Mouse (Mus musculus) induced T-regulatory cell, adult 2 months (primary cell): ENCODE measurements around the gene Dnah10.
A peak's percentile ranks its signal among the peaks of the same experiment; 100 is the strongest.

Source experiments
- DNase-seq: peaks from one replicate; pipeline ENCODE4 v3.0.0-alpha.2; 2012; ENCODE audit warnings: low read depth

Dnah10 gene

DNA sequence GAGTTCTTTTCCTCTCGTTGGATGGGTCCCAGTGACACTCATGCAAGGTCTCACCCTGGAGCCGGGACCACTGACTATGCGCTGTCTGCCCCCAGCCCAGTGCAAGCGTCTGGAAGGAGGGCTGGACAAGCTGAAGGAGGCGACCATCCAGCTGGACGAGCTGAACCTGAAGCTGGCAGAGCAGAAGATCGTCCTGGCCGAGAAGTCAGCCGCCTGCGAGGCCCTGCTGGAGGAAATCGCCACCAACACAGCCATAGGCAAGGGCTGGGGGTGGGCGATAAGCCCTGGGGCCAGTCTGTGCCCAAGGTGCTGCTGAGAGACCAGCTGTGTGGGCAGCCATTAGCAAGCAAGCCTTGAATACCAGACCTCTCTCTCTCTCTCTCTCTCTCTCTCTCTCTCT, 87.6 kb downstream of the Dnah10 start:
- no peak for DNase-seq

DNA sequence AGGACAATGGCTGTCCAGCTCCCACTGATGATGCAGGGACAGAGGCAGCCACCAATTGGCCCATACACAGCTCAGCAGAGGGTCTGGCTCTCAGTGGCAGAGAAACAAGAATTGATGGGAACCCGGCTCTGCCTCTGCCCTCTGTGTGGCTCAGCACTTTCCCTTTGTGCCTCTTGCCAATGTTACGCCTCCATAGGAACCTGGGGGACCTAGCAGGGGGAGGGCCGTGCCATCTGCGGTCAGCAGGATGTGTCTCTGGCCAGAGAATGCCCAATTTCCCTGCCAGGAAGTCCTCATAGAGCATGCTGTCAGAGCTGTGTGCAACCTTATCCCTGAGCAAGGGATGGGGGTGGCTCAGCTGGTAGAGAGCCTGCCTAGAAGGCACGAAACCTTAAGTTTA, 89.9 kb downstream of the Dnah10 start:
- DNase-seq = no peak

DNA sequence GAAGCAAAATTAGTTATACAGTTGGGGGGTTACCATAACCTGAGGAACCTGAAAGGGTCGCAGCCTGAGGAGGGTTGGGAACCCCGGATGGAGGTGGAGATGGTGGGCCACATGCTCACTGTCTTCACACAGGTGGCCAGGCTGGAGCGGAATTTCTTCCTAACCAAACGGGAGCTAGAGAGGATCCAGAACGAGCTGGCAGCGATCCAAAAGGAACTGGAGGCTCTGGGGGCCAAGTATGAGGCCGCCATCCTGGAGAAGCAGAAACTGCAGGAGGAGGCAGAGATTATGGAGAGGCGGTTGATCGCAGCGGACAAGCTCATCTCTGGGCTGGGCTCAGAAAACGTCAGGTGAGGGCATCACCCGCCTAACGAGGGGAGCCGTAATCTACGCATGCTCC, 92.2 kb downstream of the Dnah10 start:
- no peak for DNase-seq

DNA sequence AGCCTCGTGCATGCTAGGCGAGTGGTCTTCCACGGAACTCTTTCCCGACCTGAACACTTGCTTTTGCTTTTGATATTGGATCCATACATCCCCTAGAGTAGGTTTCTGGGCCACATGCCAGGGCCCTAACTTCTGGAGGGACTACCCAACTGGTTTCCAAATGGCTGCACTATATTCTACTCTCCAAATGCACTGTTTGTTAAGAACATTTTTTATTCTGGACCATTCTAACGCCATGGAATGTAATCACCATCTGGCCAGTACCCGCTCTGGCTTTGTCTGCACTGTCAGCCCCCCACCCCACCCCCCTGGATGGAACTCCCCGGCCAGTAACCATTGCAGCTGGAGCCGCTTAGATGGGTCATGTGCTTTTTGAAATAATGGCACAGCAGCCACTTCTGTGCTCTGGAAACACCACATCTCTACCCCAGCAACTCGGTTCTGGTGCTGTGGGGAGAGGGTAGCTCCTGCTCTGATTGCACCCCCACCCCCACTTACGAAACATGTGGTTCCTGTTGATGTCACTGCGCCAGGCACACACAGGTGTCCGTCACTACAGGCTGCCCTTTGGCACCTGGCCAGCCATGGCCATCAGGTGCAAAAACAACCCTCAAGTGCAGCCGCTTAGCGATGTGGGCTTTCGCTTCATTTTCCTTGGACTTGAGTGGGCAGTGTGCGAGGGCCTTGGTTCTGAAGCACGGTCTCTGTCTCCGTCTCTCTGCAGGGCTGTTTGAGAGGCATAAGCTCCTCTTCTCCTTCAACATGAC, 97.4 kb downstream of the Dnah10 start:
- DNase-seq = no peak

DNA sequence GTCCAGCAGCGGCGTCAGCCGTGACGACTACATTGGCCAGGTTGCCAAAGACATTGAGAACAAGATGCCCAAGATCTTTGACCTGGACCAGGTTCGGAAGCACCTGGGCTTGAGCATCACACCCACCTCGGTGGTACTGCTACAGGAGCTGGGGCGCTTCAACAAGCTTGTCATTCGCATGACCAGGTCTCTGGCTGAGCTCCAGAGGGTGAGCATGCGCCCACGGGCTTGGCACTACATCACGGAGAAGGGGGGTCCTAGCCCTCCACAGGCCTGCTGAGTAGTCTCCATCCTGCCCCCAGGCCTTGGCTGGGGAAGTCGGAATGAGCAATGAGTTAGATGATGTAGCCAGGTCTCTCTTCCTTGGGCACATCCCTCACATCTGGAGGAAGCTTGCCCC, 105.4 kb downstream of the Dnah10 start:
- no peak for DNase-seq

DNA sequence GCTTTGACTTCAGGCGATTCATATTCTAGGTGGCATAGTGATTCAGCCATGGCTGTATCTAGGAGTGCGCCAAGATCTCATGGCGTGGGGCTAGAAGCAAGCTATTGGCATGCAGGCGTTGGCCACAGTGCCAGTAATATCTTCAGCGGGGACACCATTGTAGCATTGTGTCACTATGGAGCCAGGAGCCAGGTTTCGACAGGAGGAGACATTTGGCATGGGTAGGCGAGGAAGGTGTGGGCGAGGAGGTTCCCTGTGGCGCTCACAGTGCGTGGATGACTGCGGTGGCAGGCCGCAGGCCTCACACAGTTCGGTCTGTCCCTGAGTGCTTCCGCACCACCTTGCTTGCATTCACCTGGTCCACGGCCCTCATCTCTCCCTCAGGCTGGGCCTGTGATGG, 110.3 kb downstream of the Dnah10 start:
- no peak for DNase-seq

DNA sequence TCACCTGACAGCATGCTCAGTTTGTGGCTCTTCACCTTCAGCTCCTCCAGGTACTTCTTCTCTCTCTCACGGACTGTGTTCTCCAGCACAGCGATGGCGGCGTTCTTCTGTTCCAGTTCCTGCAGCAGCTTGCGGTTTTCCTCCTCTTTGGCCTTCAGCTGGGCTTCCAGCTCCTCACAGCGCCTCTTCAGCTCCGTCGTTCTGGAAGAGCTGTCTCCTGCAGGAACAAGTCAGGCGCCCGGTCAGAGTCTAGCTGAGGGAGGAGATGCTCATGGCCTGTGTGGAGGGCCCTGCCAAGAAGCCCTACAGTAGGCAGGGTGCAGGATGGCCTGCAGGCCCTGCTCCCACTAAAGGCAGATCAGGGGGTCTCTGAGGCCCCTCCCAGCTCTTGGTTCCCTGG, 111.2 kb downstream of the Dnah10 start:
- no peak for DNase-seq

DNA sequence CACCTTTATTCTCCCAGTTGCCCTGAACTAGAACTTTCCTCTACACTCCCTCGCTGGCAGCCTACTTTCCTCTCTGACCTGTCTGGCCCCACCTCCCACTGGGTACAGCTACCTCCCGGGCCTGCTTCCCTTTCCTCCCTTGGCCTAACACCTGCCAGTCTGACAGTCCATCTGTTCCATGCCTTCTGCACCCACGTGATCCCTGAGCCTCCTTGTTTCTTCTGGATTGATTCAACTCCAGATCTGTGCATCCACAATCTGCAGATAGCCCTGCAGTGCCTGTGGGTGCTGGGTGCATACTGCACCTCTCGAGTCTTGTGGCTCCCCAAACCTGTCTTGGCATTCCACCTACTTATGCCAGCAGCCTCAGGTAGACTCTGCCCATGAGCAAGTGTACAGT, 111.7 kb downstream of the Dnah10 start:
- no peak for DNase-seq

DNA sequence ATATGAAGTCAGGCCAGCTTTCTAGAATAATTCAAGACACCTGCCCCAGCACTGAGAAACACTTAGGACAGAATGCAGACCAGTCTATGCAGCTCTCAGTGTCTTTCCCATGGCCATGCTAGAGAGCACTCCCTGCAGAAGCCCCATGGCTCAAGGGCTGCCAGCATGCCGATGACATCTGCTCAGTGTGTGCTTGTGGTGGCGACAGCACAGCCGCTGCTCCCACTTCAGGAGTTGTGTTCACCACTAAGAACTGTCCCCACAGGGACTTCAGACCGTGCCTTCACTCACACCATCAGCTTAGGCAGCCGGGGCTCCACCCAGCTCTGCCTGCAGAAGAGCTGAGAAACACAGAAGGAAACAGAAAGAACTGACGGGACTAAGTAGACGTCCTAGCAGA, 115.3 kb downstream of the Dnah10 start:
- DNase-seq = no peak

DNA sequence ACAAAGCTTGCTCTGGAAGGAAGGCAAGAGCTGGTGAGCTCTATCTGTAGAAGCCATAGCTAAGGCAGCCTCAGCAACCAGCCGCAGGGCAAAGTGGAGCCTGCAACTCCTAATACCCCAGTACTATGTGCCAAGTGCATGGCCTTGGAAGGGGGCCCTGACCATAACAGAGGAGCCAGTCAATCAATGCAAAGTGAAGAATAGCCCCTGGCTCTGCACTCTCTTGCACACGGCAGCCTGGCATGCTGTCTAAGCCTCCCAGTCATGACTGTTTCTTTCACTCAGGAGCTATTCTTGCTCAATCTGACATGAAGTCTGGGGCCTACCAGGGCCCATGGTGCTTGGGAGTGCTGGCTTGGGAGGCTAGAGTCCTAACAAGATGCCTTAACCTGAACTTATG, 115.8 kb downstream of the Dnah10 start:
- DNase-seq = no peak

DNA sequence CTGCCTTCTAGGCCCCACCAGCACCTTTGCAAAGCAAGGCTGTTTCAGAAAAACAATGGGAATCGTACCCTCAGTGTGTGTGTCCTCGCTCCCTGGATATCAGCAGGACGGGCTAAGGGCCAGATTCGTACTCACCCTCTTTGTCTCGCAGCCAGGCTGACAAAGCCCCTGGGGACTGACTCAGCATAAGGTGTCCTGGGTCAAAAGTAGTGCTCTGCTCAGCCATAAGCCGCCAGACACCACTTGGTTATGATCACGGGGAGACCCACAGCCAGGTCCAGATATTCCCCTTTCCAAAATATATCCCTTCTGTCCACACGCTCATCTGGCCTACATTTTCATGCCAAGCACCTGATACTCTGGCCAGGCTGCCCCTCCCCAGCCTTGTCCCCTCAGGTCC, 118.5 kb downstream of the Dnah10 start:
- no peak for DNase-seq

DNA sequence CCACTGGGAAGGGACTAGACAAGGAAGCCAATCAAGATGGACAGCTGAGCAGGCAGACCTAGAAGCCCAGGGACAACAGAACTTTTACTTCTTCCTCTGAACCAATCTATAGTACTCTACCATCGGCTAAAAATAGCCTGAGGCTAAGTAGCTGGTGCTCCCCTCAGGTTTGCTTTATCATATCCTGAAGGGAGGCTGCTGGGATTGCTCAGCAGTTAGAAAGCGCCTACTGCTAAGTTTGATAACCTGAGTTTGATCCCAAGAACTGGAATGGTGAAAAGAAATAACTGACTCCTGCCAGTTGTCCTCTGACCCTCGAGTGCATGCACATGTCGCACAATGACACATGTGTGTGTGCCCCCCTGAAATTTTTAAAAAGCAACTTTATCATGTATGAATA, 120.0 kb downstream of the Dnah10 start:
- DNase-seq = no peak

DNA sequence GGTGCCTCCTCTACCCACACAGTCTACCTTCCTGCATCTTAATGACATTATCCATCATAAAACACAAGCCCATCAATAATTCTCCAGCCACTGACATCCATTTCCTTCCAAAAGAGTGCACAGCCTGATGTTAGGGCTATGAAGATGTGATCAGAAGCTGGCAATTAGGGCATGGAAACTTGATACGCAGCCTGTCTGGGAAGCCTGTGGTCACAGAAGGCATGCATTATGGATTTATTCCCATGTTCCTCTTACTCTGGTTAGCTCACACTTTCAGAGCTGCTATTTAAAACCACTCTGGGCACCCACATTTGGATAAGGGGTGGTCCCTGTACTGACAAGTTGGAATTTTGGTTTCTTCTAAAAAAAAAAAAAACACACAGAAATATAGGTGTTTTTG, 122.1 kb downstream of the Dnah10 start:
- no peak for DNase-seq

DNA sequence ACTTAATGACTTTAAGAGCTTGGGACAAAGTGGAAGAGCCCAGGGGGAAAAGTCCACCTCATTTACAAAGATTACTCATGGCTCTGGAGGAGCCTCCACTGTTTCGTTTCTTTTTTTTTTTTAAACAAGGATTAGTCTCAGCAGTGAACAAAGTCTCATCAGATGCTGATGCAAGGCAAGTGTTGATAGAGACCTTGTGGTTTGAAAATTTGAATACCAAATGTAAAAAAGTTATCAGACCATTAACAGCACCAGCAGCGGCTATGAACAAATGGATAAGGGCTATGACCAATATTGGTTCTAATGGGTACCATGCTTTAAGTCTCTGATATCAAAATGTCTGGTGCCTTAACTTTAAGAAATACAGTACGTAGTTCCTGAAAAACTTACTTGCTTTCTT, 124.1 kb downstream of the Dnah10 start:
- no peak for DNase-seq

DNA sequence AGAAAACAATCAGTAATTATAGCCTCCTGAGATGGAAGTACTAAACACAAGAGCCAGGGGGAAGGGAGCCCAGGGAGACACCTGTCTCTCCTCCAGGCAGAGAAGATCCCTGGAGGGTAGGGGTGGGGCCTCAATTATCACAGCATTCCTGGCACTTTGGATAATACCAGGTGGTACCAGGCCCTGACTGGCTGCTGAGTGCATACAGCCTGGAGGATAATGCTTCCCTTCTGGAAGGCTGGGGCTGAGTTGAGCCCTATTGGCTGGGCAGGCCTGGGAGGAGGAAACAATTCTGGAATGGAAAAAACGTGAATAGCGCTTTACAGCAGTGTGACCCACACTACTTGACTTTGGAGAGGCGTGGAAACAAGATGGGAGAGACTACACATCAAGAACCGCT, 126.7 kb downstream of the Dnah10 start:
- no peak for DNase-seq

DNA sequence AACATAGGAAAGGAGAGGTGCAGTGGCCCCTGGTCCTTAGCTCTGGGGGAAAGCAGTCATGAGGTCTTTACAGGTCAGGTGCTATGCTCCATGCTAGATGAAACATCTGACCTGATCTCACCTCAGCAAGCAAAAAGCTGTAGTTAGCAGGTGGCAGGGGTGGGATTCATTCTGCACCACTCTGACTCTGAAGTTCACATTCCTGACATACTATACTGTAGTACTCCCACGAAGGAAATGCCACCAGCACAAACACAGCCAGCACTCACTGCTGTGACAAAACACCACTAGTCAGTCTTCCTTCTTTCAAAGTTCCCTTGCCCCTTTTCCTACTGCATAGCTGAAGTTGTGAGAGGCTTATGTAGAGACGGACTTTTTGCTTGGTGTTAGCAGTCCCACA, 127.4 kb downstream of the Dnah10 start:
- DNase-seq = no peak

DNA sequence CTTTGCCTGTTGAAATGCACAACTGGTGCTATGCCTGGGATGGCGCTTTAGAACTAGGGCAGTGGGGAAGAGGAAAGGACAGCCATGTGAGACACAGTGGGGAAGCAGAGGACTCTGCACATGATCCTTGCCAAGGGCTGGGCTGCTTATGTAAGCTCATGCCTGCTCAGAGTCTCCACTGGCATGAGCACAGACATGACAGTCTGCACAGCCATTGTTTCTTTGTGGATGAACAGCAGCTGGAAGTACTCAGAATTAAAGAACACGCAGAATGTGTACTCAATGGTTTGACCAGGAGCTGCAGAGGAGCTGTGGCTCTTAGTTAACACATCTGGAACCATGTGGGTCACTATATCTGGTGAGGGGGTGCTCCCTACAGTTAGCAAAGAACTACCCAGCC, 128.2 kb downstream of the Dnah10 start:
- DNase-seq = no peak

DNA sequence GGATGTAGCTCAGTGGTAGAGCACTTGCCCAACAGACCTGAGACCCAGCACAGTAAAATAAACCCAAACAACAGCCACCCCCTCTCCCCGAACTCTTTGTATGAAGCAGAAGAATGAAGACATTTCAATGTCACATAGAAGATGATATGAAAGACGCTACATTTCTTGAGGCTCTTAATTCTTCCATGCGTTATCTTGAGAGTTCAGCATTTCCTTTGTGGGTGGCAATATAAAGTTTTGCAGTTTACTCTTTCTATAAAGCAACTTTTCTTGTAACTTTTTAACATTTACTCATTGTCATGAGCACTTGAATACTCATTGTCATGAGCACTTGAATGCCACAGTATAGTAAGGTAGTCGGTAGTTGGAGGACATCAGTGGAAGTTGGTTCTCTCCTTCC, 129.3 kb downstream of the Dnah10 start:
- no peak for DNase-seq

DNA sequence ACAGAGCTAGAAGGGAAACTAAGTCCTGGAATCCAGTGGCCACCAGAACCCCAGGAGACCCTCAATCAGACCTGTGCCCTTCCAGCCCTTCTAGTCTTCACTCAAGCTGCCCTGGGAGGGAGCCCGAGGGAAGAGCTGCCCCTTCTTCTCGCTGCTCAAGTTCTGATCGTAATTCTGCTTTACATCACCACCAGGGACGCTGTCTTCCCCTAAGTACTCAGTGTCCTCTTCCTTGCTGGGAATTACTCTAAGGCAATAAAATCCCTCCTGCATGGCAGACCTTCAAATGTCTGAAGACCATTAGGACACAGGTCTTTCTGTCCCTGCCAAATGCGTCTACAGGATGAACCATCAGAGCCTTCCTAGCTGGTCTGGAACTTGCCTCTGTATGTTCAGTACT, 135.1 kb downstream of the Dnah10 start:
- peak; percentile 59 for DNase-seq

DNA sequence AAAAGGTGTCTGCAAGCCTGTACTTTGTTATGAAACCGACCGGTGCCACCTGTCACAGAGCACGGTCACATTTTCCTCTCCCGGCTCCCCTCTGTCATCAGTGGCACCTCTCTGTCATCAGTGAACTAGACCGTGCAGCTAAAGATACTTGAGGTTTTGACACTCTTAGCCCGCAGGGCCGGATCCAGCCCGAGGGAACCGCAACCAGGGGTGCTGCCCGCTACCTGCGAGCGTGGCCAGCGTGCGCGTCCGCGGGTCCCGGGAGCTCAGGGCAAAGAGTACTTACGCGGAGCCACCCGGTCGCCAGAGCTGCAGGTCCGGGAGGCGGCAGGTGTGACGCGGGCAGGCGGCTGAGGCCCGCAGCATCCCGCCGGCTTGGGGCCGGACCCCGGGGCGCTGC, 136.6 kb downstream of the Dnah10 start:
- DNase-seq = peak; percentile 83

DNA sequence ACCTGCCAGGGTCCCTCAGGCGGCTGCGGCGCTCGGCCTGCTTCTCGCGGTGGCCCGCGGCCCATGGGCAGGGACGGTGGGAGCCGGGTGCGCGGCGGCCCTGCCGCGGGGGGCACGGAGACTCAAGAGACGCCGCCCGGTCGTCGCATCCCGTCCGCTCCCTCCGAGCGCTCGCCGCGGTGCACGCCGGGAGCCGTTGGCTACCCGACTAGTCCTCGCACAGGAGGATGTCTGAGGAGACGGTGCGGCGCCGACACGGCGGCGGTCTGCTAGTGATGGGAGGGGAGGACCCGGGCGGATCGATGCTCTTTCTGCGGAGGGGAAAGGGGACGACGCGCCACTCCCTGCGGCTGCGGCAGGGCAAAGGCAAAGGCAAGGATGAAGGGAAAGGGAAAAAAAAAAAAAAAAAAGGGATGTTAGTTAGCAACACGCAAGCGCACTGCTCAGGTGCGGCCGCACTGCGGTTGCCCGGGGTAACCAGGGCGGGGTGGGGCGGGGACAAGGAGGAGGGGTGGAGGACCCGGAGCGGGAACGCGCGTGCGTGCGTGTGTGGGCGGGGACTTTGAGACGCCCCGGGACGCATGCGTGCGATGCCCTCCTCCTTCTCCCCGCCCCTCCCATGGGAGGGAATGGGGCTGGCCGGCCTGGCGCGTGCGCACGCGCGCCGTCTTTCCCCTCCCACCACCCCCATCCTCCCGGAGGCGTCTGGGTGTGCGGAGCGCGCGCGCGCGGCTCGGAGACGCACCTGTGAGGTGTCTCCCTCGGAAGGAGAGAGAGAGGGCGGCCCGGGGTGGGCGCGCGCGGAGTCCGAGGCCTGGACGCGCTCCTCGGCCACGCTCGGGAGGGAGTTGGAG, 137.4 kb downstream of the Dnah10 start, which contains the start of the genes Ccdc92 and Zfp664:
Gene Ccdc92, minus strand, starts transcription at position 412 of the 854 bp plus-strand sequence.
Gene Zfp664, plus strand, starts transcription at position 679 of the 854 bp plus-strand sequence.
- DNase-seq = peak; percentile 99

DNA sequence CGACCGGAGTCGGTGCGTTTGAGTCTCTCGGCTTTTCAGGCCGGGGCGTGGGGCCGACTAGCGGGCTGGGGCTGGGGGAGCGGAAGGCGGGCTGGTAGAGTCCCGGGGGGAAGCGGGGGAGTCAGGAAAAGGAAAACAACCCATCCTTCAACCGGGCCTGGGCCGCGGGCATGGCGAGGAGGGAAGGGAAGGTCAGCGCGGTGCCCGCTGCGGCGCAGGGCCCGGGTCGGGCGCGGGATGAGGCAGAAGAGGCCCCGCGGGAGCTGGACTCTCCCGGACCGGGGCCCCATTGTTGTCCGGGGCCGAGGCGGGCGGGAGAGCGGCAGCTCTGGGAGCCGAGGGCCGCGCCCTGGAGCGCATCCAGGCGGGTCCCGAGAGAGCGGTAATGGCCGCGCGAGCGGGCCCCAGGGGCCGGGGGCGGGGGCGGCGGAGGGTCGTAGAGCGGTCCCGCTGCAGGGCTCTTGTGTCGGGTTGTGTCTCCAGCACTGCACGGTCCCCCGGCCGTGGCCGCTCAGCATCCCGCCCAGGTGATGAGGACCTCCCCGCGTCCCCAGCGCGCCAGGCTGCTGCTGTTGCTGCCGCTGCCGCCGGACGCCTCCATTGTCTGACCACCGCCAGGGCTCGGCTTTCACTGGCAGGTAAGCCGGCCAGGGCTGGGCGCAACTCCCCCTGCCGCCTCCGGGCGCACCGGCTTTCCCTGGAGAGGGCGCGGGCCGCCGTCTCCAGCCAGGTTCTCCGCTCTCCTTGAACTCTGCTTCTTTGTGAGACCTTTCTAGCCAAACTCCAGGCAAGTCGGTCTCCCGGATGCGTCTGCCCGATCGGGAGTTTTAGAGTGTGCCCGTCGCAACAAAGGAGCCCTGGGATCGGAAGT, 138.2 kb downstream of the Dnah10 start:
- DNase-seq = peak; percentile 53
